Mouse (Mus musculus): ENCODE measurements at regions not wholly inside any gene's neighbourhood (a gene's known extent, or its start where the extent isn't known, plus 50 kb on each side); places are given as distances from the start of the nearest gene placed in this dataset.

GRCm38 (mm10) chr7:94116899-94117521 lies 1037.3 kb downstream of the Fam181b start:
- no peak for DNase-seq (ENCODE audit: low spot score in 2 of 2)

DNA sequence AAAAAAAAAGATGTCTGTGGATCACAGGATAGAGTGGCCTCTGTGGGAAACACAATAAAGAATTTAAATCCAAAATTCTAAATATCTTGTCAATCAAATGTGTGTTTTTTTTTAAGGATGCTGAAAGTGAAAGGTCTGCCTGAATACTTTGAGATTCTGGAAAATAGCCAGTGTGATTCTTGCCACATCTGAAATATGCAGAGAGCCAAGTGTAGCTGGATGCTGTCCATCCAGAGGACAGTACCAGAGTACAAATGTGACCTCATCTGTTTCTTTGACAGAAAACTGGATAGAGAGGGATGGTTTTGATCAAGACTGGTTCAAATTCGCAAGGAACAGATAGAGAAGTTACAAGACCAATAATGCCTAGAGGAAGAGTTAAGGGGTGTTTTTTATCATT lies 1044.1 kb downstream of the Fam181b start:
- intact Hi-C loops (cut with DNase I), result no loop called here
- no peak for DNase-seq (ENCODE audit: low spot score in 2 of 2)

More at GRCm38 (mm10) chr7:94116899-94117521, 1037.3 kb downstream of the Fam181b start:
- intact Hi-C loops (cut with DNase I), result no loop called here

DNA sequence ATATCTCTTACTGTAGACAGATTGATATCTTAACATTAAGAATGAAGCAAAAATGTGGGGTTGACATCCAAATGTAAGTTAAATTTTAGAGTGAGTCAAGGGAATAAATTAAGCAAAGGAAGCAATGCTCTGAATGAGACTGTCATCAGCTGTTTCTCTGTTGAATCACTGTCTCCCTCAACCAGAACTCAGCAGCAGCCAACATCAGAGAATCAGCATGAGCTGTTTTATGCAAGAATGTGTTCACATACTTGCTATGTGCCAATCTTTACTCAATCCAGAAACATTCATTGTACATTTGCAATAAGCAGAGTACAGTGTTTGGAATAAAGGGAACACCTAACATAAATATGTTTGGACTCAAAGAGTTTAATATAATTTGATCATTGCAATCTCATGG lies 1074.6 kb downstream of the Fam181b start:
- intact Hi-C loops (cut with DNase I), result no loop called here
- DNase-seq (ENCODE audit: low spot score in 2 of 2), result peak in 1 of 2 experiments; percentile 25

- intact Hi-C loops (cut with DNase I), result no loop called here
- DNase-seq (ENCODE audit: low spot score in 2 of 2), result no peak
Measured at GRCm38 (mm10) chr7:94155458-94155857, 1075.8 kb downstream of the Fam181b start.

- DNase-seq (ENCODE audit: low spot score in 2 of 2), result no peak
Measured at GRCm38 (mm10) chr7:94180027-94180426, 1100.4 kb downstream of the Fam181b start.

GRCm38 (mm10) chr7:94212341-94212740 lies 1132.7 kb downstream of the Fam181b start:
- no peak for DNase-seq (ENCODE audit: low spot score in 2 of 2)
- intact Hi-C loops (cut with DNase I), result no loop called here

More at GRCm38 (mm10) chr7:94180027-94180426, 1100.4 kb downstream of the Fam181b start:
- intact Hi-C loops (cut with DNase I), result no loop called here

- intact Hi-C loops (cut with DNase I), result no loop called here
- DNase-seq (ENCODE audit: low spot score in 2 of 2), result no peak
Measured at GRCm38 (mm10) chr7:94227482-94227881, 1147.8 kb downstream of the Fam181b start.

- DNase-seq (ENCODE audit: low spot score in 2 of 2), result peak; percentile 11 to 69
- intact Hi-C loops (cut with DNase I), result no loop called here
Measured at GRCm38 (mm10) chr7:94233653-94234052, 1154.0 kb downstream of the Fam181b start.

DNA sequence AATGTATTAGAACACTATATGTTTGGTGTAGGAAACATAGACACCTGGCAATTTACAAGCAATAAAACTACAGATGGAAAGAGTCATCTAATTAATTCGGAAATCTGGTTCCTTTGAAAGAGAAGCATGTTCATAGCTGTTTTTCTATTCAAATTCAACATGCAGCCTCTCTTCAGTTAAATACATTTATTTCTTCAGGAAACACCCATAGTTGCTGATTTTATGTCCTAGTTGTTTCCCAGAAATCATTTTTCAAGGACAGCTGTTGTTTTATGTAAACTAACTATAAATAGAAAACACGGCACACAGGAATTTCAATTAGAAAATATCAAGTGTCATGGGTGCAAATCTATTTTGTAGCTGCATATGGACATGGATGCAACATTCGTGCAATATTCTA lies 1169.8 kb downstream of the Fam181b start:
- intact Hi-C loops (cut with DNase I), result no loop called here
- DNase-seq (ENCODE audit: low spot score in 2 of 2), result no peak

- intact Hi-C loops (cut with DNase I), result no loop called here
- no peak for DNase-seq (ENCODE audit: low spot score in 2 of 2)
Measured at GRCm38 (mm10) chr7:94268665-94269320, 1189.1 kb downstream of the Fam181b start.

DNA sequence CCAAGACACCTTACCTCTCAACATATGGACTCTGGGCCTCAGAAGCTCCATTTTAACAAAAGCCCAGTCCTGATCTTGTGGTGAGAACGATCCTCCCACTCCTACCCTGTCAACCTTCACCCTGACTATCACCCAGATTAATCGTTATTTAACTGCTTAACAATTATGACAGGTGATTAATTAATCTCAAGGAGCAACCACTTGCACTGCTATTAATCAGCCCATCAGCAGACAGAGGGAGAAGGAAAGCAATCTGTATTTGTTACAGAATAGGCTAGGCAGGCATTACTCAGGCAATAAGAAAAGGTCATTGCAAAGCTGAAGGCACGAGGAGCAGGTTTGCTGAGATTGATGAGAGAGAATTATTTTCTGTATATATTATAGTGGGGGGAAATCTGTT lies 1201.9 kb downstream of the Fam181b start:
- DNase-seq (ENCODE audit: low spot score in 2 of 2), result no peak
- intact Hi-C loops (cut with DNase I), result no loop called here

- intact Hi-C loops (cut with DNase I), result no loop called here
- DNase-seq (ENCODE audit: low spot score in 2 of 2), result no peak
Measured at GRCm38 (mm10) chr7:94282010-94282409, 1202.3 kb downstream of the Fam181b start.

GRCm38 (mm10) chr7:94283031-94283609 lies 1203.5 kb downstream of the Fam181b start:
- intact Hi-C loops (cut with DNase I), result no loop called here
- DNase-seq (ENCODE audit: low spot score in 2 of 2), result no peak

DNA sequence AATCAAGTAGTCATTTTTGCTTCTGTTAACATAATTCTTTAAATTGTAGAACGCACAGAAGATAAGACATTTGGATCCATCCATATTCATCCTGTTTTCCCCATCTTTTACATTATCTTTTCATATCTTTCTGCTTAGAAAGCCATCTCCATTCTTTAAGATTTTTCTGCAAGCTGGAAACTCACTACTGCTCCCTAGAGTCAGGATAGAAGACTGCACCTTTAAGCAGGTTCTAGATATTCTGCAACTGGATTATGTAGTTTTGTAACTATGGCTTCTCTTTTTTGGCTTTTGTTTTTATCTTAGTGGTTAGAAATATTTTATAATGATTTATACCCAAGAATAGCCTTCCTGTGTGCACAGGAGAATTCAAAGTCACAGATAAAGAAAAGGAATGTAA lies 1225.9 kb downstream of the Fam181b start:
- intact Hi-C loops (cut with DNase I), result no loop called here
- DNase-seq (ENCODE audit: low spot score in 2 of 2), result no peak

DNA sequence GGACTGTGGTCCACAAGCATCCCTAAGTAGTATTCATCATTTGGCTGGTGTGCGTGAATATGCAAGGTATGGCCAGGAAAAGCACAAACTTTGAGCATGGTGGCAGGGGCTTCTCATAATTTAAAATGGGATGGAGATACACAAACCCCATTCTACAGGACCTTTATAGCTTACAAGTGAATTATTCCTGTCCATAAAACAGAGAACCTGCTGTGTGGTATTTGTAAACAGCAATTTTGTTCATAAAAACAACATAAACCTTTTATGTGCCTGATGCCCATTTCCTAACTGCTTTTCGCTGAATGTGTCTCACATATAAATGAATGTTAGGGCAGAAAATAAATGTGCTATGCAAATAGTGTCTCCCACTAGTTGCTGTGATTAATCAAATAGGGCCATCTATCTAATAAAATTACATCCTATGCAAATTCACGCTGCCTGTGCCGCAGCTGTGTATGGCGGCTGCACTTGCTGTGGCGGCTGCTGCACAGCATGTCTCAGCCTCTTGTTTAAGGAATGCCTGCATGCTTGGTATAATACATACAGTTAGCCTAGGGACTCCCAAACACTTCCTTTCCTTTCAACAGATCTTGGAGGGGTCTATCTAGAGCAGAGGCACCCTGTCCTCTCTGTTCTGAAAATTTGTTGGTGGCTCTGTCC lies 1235.4 kb downstream of the Fam181b start:
- intact Hi-C loops (cut with DNase I), result no loop called here
- DNase-seq (ENCODE audit: low spot score in 2 of 2), result no peak

GRCm38 (mm10) chr7:94332601-94333000 lies 1252.9 kb downstream of the Fam181b start:
- intact Hi-C loops (cut with DNase I), result no loop called here
- DNase-seq (ENCODE audit: low spot score in 2 of 2), result no peak
